Mouse (Mus musculus): ENCODE results near the gene Psenen. TPM values are rescaled to one million over a fixed set of nuclear protein-coding genes. Genes with fewer than 3 reads are reported as not detected.

The Psenen gene
- polyA plus RNA-seq, 1 experiment from 2014 or later = 144 TPM

- Histone ChIP-seq H3K4me2 (ENCODE audit: low read depth, low read length) (no peak overlapping the region), H3K27me3 (ENCODE audit: control insufficient read depth, insufficient read depth, low read depth, low read length) (no peaks in the 10 kb centered on the region), H3K4me3 (ENCODE audit: low read length) (no peak overlapping the region), H3K9me3 (ENCODE audit: control insufficient read depth, low read length) (no peaks in the 10 kb centered on the region), H3K4me1 (replicated peaks; ENCODE audit: control insufficient read depth, insufficient read depth, low read length) (peaks cover 22% of the 10 kb centered on the region), H3K27ac (ENCODE audit: low read length) (no peak overlapping the region), H3K9ac (ENCODE audit: low read length) (no peak overlapping the region), H3K36me3 (ENCODE audit: control insufficient read depth, insufficient read depth, low read length) (no peaks in the 10 kb centered on the region; the same call in 1 of the 2 replicates)
- WGBS = 81% methylated on average over 9 of the region's 9 CpGs
- ATAC-seq (ENCODE audit: low read depth) = no peak
These were observed 27.6 kb upstream of the Psenen start for GRCm38 (mm10) chr7:30590927-30591604.

- Histone ChIP-seq H3K27ac (ENCODE audit: low read length) (peak overlapping the region; percentile 96), H3K4me3 (ENCODE audit: low read length) (peak overlapping the region; percentile 94), H3K4me2 (ENCODE audit: low read depth, low read length) (peak overlapping the region; percentile 81), H3K36me3 (ENCODE audit: control insufficient read depth, insufficient read depth, low read length) (peaks cover 11% of the 10 kb centered on the region), H3K27me3 (ENCODE audit: control insufficient read depth, insufficient read depth, low read depth, low read length) (no peaks in the 10 kb centered on the region), H3K9ac (ENCODE audit: low read length) (peak overlapping the region; percentile 99), H3K9me3 (ENCODE audit: control insufficient read depth, low read length) (no peaks in the 10 kb centered on the region), H3K4me1 (replicated peaks; ENCODE audit: control insufficient read depth, insufficient read depth, low read length) (peaks cover 20% of the 10 kb centered on the region)
- peak; percentile 66 for ATAC-seq (ENCODE audit: low read depth)
- WGBS = 22% methylated on average over 40 of the region's 40 CpGs
These were observed 26.2 kb upstream of the Psenen start for GRCm38 (mm10) chr7:30589435-30590301.

GRCm38 (mm10) chr7:30588676-30589434 is 25.4 kb upstream of the Psenen start, which contains the start of gene Kmt2b:
TSS of gene Kmt2b (minus strand) at chr7:30588726.
- Histone ChIP-seq H3K9me3 (ENCODE audit: control insufficient read depth, low read length) (no peaks in the 10 kb centered on the region), H3K36me3 (ENCODE audit: control insufficient read depth, insufficient read depth, low read length) (peaks cover 17% of the 10 kb centered on the region), H3K9ac (ENCODE audit: low read length) (peak within 1 kb of the TSS; percentile 99), H3K27me3 (ENCODE audit: control insufficient read depth, insufficient read depth, low read depth, low read length) (no peaks in the 10 kb centered on the region), H3K4me2 (ENCODE audit: low read depth, low read length) (peak within 1 kb of the TSS; percentile 81), H3K4me3 (ENCODE audit: low read length) (peak within 1 kb of the TSS; percentile 94), H3K27ac (ENCODE audit: low read length) (peak within 1 kb of the TSS; percentile 96), H3K4me1 (replicated peaks; ENCODE audit: control insufficient read depth, insufficient read depth, low read length) (peaks cover 20% of the 10 kb centered on the region)
- peak; percentile 95 for ATAC-seq (ENCODE audit: low read depth)
- under 1% methylated on average over 54 of the region's 68 CpGs for WGBS

GRCm38 (mm10) chr7:30587842-30588667 is 24.6 kb upstream of the Psenen start:
- peak; percentile 13 for ATAC-seq (ENCODE audit: low read depth)
- H3K9ac ChIP-seq (ENCODE audit: low read length) = peak overlapping the region; percentile 99
- peak overlapping the region; percentile 81 for H3K4me2 ChIP-seq (ENCODE audit: low read depth, low read length)
- no peaks in the 10 kb centered on the region for H3K9me3 ChIP-seq (ENCODE audit: control insufficient read depth, low read length)
- peak overlapping the region; percentile 94 for H3K4me3 ChIP-seq (ENCODE audit: low read length)
- no peaks in the 10 kb centered on the region for H3K27me3 ChIP-seq (ENCODE audit: control insufficient read depth, insufficient read depth, low read depth, low read length)
- H3K36me3 ChIP-seq (ENCODE audit: control insufficient read depth, insufficient read depth, low read length) = peaks cover 22% of the 10 kb centered on the region
- WGBS = under 1% methylated on average over 56 of the region's 67 CpGs
- H3K27ac ChIP-seq (ENCODE audit: low read length) = peak overlapping the region; percentile 96
- peaks cover 17% of the 10 kb centered on the region for H3K4me1 ChIP-seq (replicated peaks; ENCODE audit: control insufficient read depth, insufficient read depth, low read length)

GRCm38 (mm10) chr7:30586455-30587020 is 23.1 kb upstream of the Psenen start:
- 88% methylated on average over 28 of the region's 28 CpGs for WGBS
- H3K4me2 ChIP-seq (ENCODE audit: low read depth, low read length) = no peak overlapping the region; the same call in 1 of the 2 replicates
- H3K27me3 ChIP-seq (ENCODE audit: control insufficient read depth, insufficient read depth, low read depth, low read length) = no peaks in the 10 kb centered on the region
- no peak for ATAC-seq (ENCODE audit: low read depth)
- H3K27ac ChIP-seq (ENCODE audit: low read length) = no peak overlapping the region
- peaks cover 16% of the 10 kb centered on the region for H3K4me1 ChIP-seq (replicated peaks; ENCODE audit: control insufficient read depth, insufficient read depth, low read length)
- peak overlapping the region; percentile 99; the same call in 1 of the 2 replicates for H3K9ac ChIP-seq (ENCODE audit: low read length)
- H3K9me3 ChIP-seq (ENCODE audit: control insufficient read depth, low read length) = no peaks in the 10 kb centered on the region
- peaks cover 36% of the 10 kb centered on the region for H3K36me3 ChIP-seq (ENCODE audit: control insufficient read depth, insufficient read depth, low read length)
- no peak overlapping the region for H3K4me3 ChIP-seq (ENCODE audit: low read length)

GRCm38 (mm10) chr7:30585170-30585569 is 21.7 kb upstream of the Psenen start:
- Histone ChIP-seq H3K27ac (ENCODE audit: low read length) (no peak overlapping the region), H3K9me3 (ENCODE audit: control insufficient read depth, low read length) (no peaks in the 10 kb centered on the region), H3K4me3 (ENCODE audit: low read length) (no peak overlapping the region), H3K9ac (ENCODE audit: low read length) (no peak overlapping the region), H3K4me1 (replicated peaks; ENCODE audit: control insufficient read depth, insufficient read depth, low read length) (peaks cover 15% of the 10 kb centered on the region), H3K27me3 (ENCODE audit: control insufficient read depth, insufficient read depth, low read depth, low read length) (no peaks in the 10 kb centered on the region), H3K4me2 (ENCODE audit: low read depth, low read length) (no peak overlapping the region), H3K36me3 (ENCODE audit: control insufficient read depth, insufficient read depth, low read length) (peaks cover 47% of the 10 kb centered on the region)
- whole genome bisulfite sequencing = 96% methylated on average over 7 of the region's 7 CpGs
- ATAC-seq (ENCODE audit: low read depth) = no peak

GRCm38 (mm10) chr7:30584339-30584738 is 20.9 kb upstream of the Psenen start:
- peaks cover 55% of the 10 kb centered on the region for H3K36me3 ChIP-seq (ENCODE audit: control insufficient read depth, insufficient read depth, low read length)
- WGBS = 88% methylated on average over 10 of the region's 10 CpGs

GRCm38 (mm10) chr7:30581547-30581946 is 18.1 kb upstream of the Psenen start:
- Histone ChIP-seq H3K36me3 (ENCODE audit: control insufficient read depth, insufficient read depth, low read length) (peaks cover 83% of the 10 kb centered on the region), H3K4me2 (ENCODE audit: low read depth, low read length) (no peak overlapping the region), H3K4me3 (ENCODE audit: low read length) (no peak overlapping the region), H3K27ac (ENCODE audit: low read length) (no peak overlapping the region), H3K9ac (ENCODE audit: low read length) (no peak overlapping the region), H3K9me3 (ENCODE audit: control insufficient read depth, low read length) (no peaks in the 10 kb centered on the region), H3K4me1 (replicated peaks; ENCODE audit: control insufficient read depth, insufficient read depth, low read length) (no peaks in the 10 kb centered on the region), H3K27me3 (ENCODE audit: control insufficient read depth, insufficient read depth, low read depth, low read length) (no peaks in the 10 kb centered on the region)
- WGBS = 93% methylated on average over 16 of the region's 16 CpGs
- no peak for ATAC-seq (ENCODE audit: low read depth)

More at GRCm38 (mm10) chr7:30584339-30584738, 20.9 kb upstream of the Psenen start:
- H3K27me3 ChIP-seq (ENCODE audit: control insufficient read depth, insufficient read depth, low read depth, low read length) = no peaks in the 10 kb centered on the region
- no peak overlapping the region for H3K4me3 ChIP-seq (ENCODE audit: low read length)
- H3K27ac ChIP-seq (ENCODE audit: low read length) = no peak overlapping the region
- H3K9ac ChIP-seq (ENCODE audit: low read length) = no peak overlapping the region
- H3K4me1 ChIP-seq (replicated peaks; ENCODE audit: control insufficient read depth, insufficient read depth, low read length) = peaks cover 8% of the 10 kb centered on the region
- ATAC-seq (ENCODE audit: low read depth) = no peak
- no peak overlapping the region for H3K4me2 ChIP-seq (ENCODE audit: low read depth, low read length)
- no peaks in the 10 kb centered on the region for H3K9me3 ChIP-seq (ENCODE audit: control insufficient read depth, low read length)

Measured in lung, embryonic 16.5 days (tissue).